Mouse (Mus musculus) E14TG2a.4 (cell line): ENCODE measurements around the gene Tmem214.
A peak's percentile ranks its signal among the peaks of the same experiment; 100 is the strongest.

Experiments used
- H3K27me3 ChIP-seq: 2 replicates; pipeline ENCODE4 v1.6.1; 2014; ENCODE audit warnings: low read length, control low read depth; ENCODE audit not compliant: insufficient read depth
- H3K36me3 ChIP-seq: 2 replicates; pipeline ENCODE4 v1.6.1; 2014; ENCODE audit warnings: low read length, control low read depth; ENCODE audit not compliant: insufficient read depth
- H3K4me1 ChIP-seq: replicated peaks from 2 replicates; pipeline ENCODE4 v1.6.1; 2014; ENCODE audit warnings: low read depth, low read length, control low read depth
- H3K4me3 ChIP-seq: replicated peaks from 2 replicates; pipeline ENCODE4 v1.5.1; 2014; ENCODE audit warnings: mild to moderate bottlenecking, low read length
- H3K9me3 ChIP-seq: 2 replicates; pipeline ENCODE4 v1.6.1; 2014; ENCODE audit warnings: low read length, control low read depth
- CTCF ChIP-seq: conservative IDR thresholded peaks from 2 replicates; pipeline ENCODE4 v1.5.1; 2014; ENCODE audit warnings: low read length
- NANOG ChIP-seq: IDR thresholded peaks from 2 replicates; pipeline ENCODE4 v1.6.1; 2014; ENCODE audit warnings: borderline replicate concordance, low read length, mixed read lengths
- POU5F1 ChIP-seq: IDR thresholded peaks from 2 replicates; pipeline ENCODE4 v1.6.1; 2014; ENCODE audit warnings: low read length, borderline replicate concordance

Gene Tmem214

GRCm38 (mm10) chr5:30921256-30922033, 53.6 kb downstream of the Tmem214 start, which contains the start of gene Khk:
TSS of gene Khk (plus strand) at chr5:30921431.
- Histone ChIP-seq H3K4me1 (peaks cover 75% of the 10 kb centered on the region), H3K27me3 (peaks cover 57% of the 10 kb centered on the region), H3K36me3 (no peaks in the 10 kb centered on the region), H3K9me3 (no peaks in the 10 kb centered on the region), H3K4me3 (peak within 1 kb of the TSS; percentile 83)
- TF ChIP-seq NANOG, result no peak
- no peak for TF ChIP-seq POU5F1
- TF ChIP-seq CTCF, result peak; percentile 55

GRCm38 (mm10) chr5:30922581-30923041, 54.8 kb downstream of the Tmem214 start:
- no peak for TF ChIP-seq NANOG
- TF ChIP-seq POU5F1, result no peak
- no peak for TF ChIP-seq CTCF
- H3K4me1 ChIP-seq, result peaks cover 75% of the 10 kb centered on the region
- H3K36me3 ChIP-seq, result no peaks in the 10 kb centered on the region
- 0 out of 2 replicates have a peak overlapping the region, but pooled peaks have one; percentile 83 for H3K4me3 ChIP-seq
- no peaks in the 10 kb centered on the region for H3K9me3 ChIP-seq
- peaks cover 61% of the 10 kb centered on the region for H3K27me3 ChIP-seq

- H3K36me3 ChIP-seq, result no peaks in the 10 kb centered on the region
- H3K4me3 ChIP-seq, result no peak overlapping the region
- H3K4me1 ChIP-seq, result peaks cover 75% of the 10 kb centered on the region
- H3K9me3 ChIP-seq, result no peaks in the 10 kb centered on the region
- H3K27me3 ChIP-seq, result peaks cover 61% of the 10 kb centered on the region
- TF ChIP-seq POU5F1 (no peak), CTCF (no peak), NANOG (no peak)
These were observed 55.3 kb downstream of the Tmem214 start for GRCm38 (mm10) chr5:30923119-30923518.

- Histone ChIP-seq H3K27me3 (peaks cover 60% of the 10 kb centered on the region), H3K36me3 (no peaks in the 10 kb centered on the region), H3K4me3 (no peak overlapping the region), H3K9me3 (no peaks in the 10 kb centered on the region), H3K4me1 (peaks cover 67% of the 10 kb centered on the region)
- TF ChIP-seq NANOG, result no peak
- no peak for TF ChIP-seq POU5F1
- no peak for TF ChIP-seq CTCF
These were observed 56.8 kb downstream of the Tmem214 start for GRCm38 (mm10) chr5:30924614-30925013.

DNA sequence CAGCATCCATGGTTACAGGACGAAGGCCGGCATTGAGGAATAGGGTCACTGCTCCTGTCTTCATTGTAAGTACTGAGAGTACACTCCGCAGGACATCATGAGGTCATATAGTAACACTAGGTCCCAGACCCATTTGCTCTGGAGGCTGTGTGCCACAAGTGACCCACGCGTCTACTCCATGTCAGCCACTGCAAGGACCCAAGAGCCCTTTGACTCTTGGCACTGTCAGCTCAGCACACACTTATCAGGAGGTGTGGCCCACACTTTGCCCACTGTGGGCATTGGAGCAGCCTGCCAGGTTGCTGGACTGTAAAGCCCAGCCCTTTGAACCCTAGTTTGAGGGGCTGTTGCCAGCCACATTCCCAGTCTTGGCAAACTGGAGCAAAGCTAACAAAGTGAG, 57.4 kb downstream of the Tmem214 start:
- Histone ChIP-seq H3K4me3 (no peak overlapping the region), H3K36me3 (no peaks in the 10 kb centered on the region), H3K27me3 (peaks cover 54% of the 10 kb centered on the region), H3K9me3 (no peaks in the 10 kb centered on the region), H3K4me1 (peaks cover 63% of the 10 kb centered on the region)
- no peak for TF ChIP-seq POU5F1

DNA sequence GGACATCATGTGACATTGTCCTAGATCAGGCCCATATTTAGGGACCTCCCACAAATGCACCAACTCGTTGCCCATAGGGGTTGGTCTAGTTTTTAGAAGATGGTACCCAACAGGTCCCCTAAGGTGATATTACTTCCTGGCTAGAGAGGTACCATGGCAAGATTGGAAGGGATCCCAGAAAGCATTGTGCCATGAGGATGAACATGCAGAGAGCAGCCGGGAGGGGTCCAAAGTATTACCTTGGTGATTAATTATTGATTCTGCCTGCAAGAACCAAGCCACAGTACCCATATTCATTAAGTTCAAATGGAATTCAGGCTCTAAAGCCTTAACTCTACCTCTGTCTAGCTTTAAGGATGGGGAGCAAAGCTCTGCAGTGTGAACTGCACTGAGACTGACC, 58.3 kb downstream of the Tmem214 start:
- no peaks in the 10 kb centered on the region for H3K9me3 ChIP-seq
- peak overlapping the region; percentile 51 for H3K4me3 ChIP-seq
- H3K4me1 ChIP-seq, result peaks cover 62% of the 10 kb centered on the region
- H3K36me3 ChIP-seq, result no peaks in the 10 kb centered on the region
- TF ChIP-seq NANOG (no peak), CTCF (no peak), POU5F1 (no peak)
- H3K27me3 ChIP-seq, result peaks cover 45% of the 10 kb centered on the region

- TF ChIP-seq POU5F1 (no peak), CTCF (no peak), NANOG (no peak)
These were observed 60.2 kb downstream of the Tmem214 start for GRCm38 (mm10) chr5:30927945-30928529.

More at GRCm38 (mm10) chr5:30927945-30928529, 60.2 kb downstream of the Tmem214 start:
- peaks cover 47% of the 10 kb centered on the region for H3K4me1 ChIP-seq
- no peaks in the 10 kb centered on the region for H3K36me3 ChIP-seq
- H3K4me3 ChIP-seq, result no peak overlapping the region
- H3K9me3 ChIP-seq, result no peaks in the 10 kb centered on the region
- peaks cover 37% of the 10 kb centered on the region for H3K27me3 ChIP-seq
